Mouse (Mus musculus) lung, postnatal 36 days (tissue): ENCODE results near the gene Zfp160.
"Not testable (repeated sequence)": the region's sequence is repeated elsewhere in the genome, so short reads cannot be mapped to it uniquely, and the experiment has no call there.

ENCODE experiments used
- DNase-seq: peaks from one replicate; pipeline ENCODE4 v3.0.0; 2022; ENCODE audit warnings: mixed read lengths

Zfp160 gene

DNA sequence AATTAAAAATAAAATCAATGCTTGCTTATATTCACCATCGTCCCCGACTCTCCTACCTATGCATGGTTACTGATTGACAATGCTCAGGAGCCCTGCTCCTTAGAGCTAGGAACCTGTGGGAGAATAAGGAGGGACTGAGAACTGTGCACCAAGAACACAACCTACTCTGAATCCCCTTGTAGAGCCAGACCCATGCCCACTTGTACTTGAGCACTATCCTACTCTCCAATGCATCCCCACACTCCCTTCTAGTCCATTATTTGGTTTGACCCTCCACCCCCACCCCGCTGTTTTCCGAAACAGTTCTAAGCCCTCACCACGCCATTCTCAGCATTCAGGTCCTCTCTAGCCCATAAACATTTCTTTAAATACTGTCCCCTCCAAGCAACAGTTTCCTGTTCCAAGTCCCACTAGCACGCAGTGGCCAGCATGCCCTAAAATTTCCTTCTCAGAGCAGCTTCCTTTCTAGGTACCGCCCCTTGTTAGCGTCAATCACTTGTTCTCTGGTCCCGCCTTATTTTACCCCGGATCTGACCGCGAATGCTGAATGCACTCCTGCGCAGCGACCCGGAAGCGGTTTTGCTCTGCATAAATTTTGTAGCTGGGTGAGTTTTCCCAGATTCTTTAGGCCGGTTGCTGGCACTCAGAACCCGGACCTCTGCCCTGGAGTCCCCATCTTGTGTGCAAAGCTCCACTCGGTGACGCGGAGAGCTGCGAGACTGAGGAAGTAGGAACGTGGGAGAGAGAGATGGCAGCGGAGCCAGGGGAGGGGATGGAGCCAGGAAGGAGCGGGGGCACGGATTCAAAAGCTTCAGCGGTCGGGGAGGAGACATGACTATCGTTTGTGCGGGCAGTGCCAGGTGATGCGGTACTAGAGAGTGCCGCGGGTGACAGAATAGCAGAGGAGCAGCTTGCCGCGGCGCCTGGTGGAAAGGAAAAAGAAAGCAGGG is at the start of gene Zfp160:
TSS of gene Zfp160 (plus strand) at position 522 of the 950 bp plus-strand sequence.
- DNase-seq = peak; percentile 95

DNA sequence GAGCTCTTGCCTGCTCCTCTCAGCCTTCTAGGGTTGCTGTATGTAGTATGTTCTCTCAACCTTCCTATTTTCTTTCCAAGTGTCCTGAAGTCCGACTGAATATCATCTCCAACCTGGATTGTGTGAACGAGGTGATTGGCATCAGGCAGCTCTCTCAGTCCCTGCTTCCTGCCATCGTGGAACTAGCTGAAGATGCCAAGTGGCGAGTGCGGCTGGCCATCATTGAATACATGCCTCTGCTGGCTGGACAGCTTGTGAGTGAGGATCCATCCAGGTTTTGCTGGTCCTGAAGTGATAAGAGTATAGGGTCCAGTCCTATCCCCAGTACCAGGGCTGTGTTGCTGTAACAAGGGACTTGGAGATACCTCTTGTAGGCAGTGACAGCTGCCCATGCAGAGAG is 48.3 kb upstream of the Zfp160 start:
- no peak for DNase-seq

DNA sequence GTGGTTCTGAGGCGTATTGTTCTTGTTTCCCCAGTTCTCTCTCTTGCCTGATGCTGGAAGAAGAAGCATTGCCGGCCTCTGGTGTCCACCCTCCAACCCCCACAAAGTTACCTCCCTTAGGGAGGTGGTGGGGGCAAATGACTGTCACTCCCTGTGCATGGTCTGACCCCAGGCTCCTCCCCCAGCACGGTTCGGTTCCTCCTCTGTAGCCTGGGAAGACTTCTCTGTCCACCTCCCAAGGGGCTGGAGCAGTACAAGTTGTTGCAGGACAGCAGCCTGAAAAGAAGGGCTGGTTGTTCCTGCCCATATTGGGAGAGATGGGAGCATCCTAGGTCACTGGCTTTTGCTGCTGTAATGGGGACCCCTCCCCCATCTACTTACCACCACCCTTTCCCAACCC is 43.3 kb upstream of the Zfp160 start:
- no peak for DNase-seq

DNA sequence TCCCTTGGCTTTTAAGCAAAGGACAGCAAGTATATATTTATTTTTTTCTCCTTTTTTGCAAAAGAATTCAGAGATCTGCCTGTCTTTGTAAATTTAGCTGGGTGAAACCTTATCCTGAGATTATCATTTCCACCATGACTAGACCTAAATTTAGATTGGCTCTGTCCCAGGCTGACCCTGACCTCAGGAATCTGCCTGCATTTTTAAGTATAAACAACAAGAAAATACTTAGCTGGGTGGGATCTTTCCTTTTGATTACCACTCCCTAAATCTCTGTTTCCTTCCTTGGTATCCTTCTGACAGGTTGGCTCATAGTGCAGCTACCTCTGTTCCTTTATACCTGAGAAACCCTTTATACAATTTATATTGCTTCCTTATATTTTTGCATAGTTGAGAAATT is 42.0 kb upstream of the Zfp160 start:
- DNase-seq = no peak

DNA sequence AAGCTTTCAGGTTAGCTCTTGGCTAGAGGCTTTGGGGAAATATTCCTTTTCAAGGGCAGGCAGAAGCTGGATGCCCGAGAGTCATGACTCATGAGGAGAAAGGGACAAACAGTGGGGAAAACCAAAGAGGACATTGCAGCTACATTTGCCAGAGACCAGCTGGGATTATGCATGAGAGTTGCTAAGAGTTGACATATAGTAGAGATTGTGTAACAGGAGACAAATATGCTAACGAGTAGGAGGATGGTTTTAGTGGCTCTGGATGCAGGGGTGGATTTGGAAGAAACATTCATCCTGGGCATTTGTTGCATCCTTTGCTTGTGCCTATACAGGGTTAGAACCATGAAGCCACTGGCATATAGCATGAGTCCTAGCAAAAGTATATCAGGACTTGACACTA is 15.0 kb upstream of the Zfp160 start:
- DNase-seq = no peak

DNA sequence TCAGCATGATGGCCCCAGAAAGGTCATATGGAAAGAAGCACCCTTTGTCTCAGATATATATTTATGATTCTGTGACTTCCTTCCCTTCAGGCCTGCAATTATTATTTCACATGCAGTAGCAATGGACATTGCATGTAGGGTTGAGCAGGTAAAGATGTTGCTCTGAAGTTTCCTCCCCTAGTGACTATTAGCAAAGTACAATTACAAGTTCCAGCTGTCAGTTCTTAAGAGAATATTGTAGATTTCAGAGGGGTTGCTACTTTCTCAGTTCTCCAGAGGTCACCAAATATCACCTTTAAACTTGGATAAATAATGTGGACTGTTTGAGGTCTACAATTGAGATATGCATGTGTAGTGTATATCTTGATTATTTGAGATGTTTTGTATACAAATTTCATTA is 12.3 kb upstream of the Zfp160 start, which contains the start of gene Vmn1r233:
TSS of gene Vmn1r233 (minus strand) at position 101 of the 400 bp plus-strand sequence.
- DNase-seq = no peak

DNA sequence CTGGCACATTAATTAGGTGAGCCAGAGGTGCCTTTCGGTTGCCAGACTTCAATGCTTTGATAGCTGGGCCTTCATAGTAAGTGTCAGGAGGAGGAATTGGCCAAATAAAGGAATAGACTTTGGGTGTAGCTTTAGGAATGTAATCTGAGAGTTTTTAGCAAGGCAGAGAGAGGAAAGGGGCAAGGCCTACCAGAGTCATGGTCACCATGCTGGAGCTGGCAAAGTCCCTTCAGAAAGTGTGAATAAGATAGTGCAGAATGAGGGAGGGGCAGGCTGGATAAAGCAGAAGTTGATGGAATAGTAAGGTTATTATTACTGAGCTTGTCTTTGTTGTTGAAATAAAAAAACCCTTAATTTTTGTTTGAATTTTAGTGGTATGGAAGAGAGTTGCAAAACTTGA is 1.0 kb downstream of the Zfp160 start:
- DNase-seq = no peak

DNA sequence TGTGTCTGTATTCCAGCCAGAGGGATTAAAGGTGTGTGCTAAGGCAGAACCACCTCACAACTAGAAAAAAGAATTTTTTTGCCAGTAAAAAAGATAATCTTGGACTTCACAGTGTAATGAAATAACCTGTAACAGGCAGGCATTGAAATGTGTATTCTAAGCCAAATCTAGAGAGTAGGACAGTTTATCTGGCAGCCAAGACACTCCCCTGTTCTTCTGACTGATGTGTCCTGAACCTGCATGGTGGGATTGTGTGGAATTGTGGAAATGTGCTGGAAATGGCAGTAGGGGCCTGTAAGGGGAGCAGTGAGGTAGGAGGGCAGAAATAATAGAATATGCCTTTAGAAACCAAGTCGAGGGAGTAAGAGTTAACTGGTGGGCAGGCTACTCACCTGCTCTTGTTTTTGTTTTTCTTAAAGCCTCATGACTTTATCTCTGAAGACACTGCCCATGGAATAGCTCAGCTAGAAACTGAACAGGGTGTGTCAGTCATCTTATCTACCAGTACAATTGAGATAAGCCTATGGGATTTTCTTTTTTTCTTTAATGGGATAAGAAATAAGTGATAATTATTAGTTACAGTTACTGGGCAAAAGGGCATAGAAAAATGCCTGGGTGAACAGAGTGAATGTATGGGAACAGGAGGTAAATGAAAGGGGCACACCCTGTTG is 9.8 kb downstream of the Zfp160 start:
- no peak for DNase-seq

DNA sequence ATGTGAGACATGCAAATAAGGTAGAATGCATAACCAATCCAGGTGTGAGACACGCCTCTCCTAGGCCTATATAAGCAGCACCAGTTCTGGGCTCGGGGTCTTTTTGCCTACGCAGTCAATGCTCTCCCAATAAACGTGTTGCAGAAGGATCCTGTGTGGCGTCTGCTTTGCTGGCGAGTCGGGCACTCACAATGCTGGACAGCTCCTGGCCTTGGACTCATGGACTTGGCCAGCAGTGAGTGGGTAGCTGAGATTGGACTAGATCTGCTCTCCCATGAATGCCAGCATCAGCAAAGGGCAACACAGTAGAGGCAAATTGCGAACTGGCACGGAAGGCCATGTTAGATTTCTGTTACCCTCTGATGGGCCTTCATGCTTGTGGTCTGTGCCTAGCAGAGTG is 39.3 kb downstream of the Zfp160 start:
- not testable (repeated sequence) for DNase-seq

DNA sequence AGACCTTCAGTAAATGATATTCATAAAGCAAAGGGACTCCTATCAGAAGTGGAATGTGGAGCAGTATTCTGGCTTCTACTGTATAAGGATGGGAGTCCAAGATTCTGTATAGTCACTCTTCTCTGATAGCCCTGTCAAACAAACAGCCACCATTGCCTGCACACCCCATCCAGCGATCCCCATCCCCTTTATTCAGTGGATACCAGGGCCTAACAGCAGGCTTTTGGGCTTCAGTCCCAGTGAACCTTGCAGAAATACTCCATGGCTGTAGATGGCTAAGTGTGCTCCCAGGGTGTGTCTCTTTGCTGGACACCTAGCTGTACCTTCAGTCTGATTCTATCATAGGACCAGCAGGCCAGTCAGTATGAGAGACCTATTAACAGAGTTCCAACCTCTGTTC is 42.2 kb downstream of the Zfp160 start:
- no peak for DNase-seq

DNA sequence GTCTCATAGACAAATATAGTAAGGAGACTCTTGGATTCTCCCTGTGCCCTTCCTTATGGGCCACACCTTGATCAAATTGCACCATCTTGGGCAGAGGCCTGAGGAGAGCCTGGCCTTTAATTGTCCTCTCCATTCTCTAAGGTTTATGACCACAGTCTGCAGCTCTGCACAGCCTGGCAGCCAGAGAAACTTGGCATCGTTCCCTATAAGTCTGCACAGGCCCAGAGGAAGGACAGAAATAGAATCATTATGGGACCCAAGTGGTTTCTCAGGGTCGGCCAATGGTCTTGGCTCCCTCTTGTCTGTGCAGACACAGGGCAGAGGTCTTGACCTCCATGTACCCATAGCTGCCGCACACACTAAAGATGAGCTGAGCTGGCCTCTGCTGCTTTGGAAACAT is 42.6 kb downstream of the Zfp160 start:
- not testable (repeated sequence) for DNase-seq

DNA sequence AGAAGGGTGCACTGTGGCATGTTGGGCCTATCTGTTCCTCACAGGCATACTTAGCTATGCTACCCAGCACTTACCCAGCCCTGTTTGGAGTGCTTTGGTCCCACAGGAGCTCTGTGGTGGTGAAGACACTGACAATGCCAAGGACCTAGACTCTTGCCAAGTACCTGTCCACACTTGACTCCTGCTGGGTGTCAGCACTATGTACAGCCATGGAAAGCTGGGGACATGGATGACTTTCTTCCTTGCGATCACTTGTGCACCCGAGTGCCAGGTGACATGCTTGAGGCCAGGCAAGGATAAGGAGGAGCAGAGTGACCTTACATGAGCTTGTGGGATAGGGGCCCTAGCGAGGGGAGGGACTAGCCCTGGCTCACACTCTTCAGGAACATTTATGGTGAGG is 43.2 kb downstream of the Zfp160 start:
- DNase-seq = not testable (repeated sequence)

DNA sequence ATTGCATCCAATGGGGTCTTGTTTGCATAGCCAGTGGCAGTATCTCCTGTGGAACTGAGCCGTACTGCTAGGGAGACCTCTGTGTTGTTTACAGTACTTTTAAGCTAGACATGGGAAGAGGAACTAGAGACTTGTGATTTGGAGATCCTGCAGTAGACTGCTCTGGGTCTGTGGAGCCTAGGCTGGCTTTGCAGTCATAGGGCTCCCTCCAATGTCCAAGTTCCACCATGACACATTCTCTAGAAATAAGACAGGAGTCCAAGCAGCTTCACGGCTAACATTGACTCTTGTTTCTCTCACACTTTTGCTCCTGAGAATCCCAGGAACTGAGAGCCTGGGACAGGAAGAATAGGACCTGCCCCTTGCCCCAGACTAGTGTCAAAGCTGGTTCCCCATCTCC is 44.6 kb downstream of the Zfp160 start:
- no peak for DNase-seq

DNA sequence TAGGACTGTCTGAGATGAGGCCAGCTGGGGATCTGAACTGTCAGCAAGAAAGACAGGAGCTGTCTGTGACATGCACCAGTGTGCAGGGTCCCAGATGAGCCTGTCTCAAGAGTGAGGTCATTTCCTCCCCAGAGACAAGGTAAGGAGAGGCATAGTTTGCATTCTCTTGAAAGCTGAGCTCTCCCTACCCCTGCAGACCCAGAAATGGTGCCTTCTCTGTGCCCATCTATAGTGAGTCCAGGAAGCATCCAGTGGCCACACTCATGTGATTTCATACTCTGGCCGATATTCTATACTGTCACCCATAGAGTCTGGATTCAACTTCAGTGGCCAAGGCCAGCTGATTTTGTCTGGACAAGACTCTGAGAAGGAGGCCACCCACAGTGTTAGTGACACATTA is 46.4 kb downstream of the Zfp160 start:
- not testable (repeated sequence) for DNase-seq

DNA sequence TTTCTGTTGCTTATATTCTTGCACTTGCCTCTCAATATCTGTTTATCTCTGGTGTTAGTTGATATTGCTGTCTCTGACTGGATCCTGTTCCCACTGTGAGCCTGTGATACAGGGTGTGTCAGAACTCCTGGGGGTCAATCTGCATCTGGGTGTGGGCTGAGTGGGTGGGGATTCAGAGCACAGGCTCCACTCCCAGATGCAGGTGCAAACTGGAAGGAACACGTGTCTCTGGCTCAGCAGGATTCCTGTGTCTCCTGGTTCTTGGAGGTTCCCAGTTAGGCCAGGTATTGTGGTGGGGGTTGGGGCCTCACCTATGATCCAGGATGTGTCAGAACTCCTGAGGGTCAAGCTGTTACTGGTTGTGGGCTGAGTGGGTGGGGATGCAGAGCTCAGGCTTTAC is 56.8 kb downstream of the Zfp160 start:
- DNase-seq = no peak

DNA sequence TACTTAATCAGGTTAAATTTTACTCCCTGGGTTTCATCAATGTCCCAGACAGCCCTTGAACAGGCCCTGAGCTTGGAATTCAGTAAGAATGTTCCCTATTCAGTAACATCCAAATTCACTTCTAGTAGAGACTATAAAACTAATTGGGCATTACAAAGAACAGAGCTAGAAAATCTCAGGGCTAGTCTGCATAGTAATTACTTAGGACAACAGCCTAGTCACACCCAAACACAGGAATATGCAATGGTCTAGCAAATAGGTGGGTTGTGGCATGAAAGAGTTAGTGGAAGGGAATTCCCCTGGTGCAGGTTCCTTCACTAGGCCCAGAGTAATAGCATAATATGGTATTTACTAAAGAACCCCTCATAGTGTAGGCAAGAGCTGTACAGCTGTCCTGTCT is 58.3 kb downstream of the Zfp160 start:
- no peak for DNase-seq

DNA sequence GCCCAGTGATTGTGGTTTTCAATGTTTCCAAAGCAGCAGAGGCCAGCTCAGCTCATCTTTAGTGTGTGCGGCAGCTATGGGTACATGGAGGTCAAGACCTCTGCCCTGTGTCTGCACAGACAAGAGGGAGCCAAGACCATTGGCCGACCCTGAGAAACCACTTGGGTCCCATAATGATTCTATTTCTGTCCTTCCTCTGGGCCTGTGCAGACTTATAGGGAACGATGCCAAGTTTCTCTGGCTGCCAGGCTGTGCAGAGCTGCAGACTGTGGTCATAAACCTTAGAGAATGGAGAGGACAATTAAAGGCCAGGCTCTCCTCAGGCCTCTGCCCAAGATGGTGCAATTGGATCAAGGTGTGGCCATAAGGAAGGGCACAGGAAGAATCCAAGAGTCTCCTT is 60.7 kb downstream of the Zfp160 start:
- not testable (repeated sequence) for DNase-seq

DNA sequence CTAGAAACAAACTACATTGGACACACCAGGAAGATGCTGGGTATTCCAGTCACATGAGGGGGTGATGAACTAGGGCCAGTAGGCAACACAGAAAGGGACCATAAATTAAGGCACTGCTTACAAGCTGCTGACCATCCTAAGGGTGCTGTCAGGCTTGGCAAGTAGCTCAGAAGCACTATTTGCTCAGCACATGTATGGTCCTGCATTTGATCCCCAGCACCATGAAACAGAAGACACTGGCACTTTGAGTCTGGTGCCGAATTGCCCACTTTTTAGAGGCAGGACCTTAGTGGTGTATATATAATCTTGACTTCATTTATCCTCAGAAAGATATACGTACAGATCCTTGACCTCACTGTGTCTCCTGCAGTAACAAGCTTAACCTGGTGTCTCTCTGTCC is 62.3 kb downstream of the Zfp160 start:
- not testable (repeated sequence) for DNase-seq
